Mouse (Mus musculus) kidney, adult 9 months (tissue): ENCODE results near the gene Prkn.
A peak's percentile ranks its signal among the peaks of the same experiment; 100 is the strongest.

Experiments
- DNase-seq: peaks from one replicate; pipeline ENCODE4 v3.0.0; 2022

Prkn gene

GRCm38 (mm10) chr17:12021326-12021725, 1181.1 kb downstream of the Prkn start:
- no peak for DNase-seq

GRCm38 (mm10) chr17:12029362-12029761, 1189.2 kb downstream of the Prkn start:
- DNase-seq, result no peak

GRCm38 (mm10) chr17:12029921-12030461, 1189.8 kb downstream of the Prkn start:
- no peak for DNase-seq

- peak; percentile 34 for DNase-seq
Measured at GRCm38 (mm10) chr17:12030556-12031160, 1190.5 kb downstream of the Prkn start.

GRCm38 (mm10) chr17:12031203-12031942, 1191.2 kb downstream of the Prkn start:
- DNase-seq, result peak; percentile 59

GRCm38 (mm10) chr17:12032014-12032791, 1192.0 kb downstream of the Prkn start:
- no peak for DNase-seq

GRCm38 (mm10) chr17:12035386-12035785, 1195.2 kb downstream of the Prkn start:
- no peak for DNase-seq

- peak; percentile 57 for DNase-seq
Measured at GRCm38 (mm10) chr17:12036205-12036604, 1196.0 kb downstream of the Prkn start.

- no peak for DNase-seq
Measured at GRCm38 (mm10) chr17:12037065-12037464, 1196.9 kb downstream of the Prkn start.

GRCm38 (mm10) chr17:12037574-12037973, 1197.4 kb downstream of the Prkn start:
- no peak for DNase-seq

GRCm38 (mm10) chr17:12038499-12038898, 1198.3 kb downstream of the Prkn start:
- no peak for DNase-seq

- peak; percentile 74 for DNase-seq
Measured at GRCm38 (mm10) chr17:12039188-12039587, 1199.0 kb downstream of the Prkn start.

GRCm38 (mm10) chr17:12039922-12040321, 1199.7 kb downstream of the Prkn start:
- no peak for DNase-seq

GRCm38 (mm10) chr17:12040546-12040945, 1200.4 kb downstream of the Prkn start:
- DNase-seq, result no peak

GRCm38 (mm10) chr17:12041091-12041655, 1201.0 kb downstream of the Prkn start:
- DNase-seq, result no peak

GRCm38 (mm10) chr17:12042561-12043256, 1202.5 kb downstream of the Prkn start:
- no peak for DNase-seq

- no peak for DNase-seq
Measured at GRCm38 (mm10) chr17:12044222-12044621, 1204.0 kb downstream of the Prkn start.

- DNase-seq, result no peak
Measured at GRCm38 (mm10) chr17:12045861-12046273, 1205.7 kb downstream of the Prkn start.

- no peak for DNase-seq
Measured at GRCm38 (mm10) chr17:12047032-12047431, 1206.8 kb downstream of the Prkn start.

GRCm38 (mm10) chr17:12047523-12047922, 1207.3 kb downstream of the Prkn start:
- DNase-seq, result no peak

- no peak for DNase-seq
Measured at GRCm38 (mm10) chr17:12048695-12049490, 1208.7 kb downstream of the Prkn start.

GRCm38 (mm10) chr17:12050261-12050660, 1210.1 kb downstream of the Prkn start:
- DNase-seq, result no peak
